Mouse (Mus musculus) kidney, postnatal 36 days (tissue): ENCODE measurements around the gene Chrm2.

ENCODE experiments used
- DNase-seq, 2 experiments: peaks; one replicate each; pipeline ENCODE4 v3.0.0; 2021 to 2022; ENCODE audit warnings: mixed read lengths in 2 of 2

Chrm2 gene

GRCm38 (mm10) chr6:36517242-36517641 lies 129.4 kb downstream of the Chrm2 start:
- DNase-seq, result no peak

GRCm38 (mm10) chr6:36523599-36523998 lies 135.7 kb downstream of the Chrm2 start:
- DNase-seq, result no peak

GRCm38 (mm10) chr6:36528509-36528908 lies 140.6 kb downstream of the Chrm2 start:
- peak in 1 of 2 experiments; percentile 1 for DNase-seq

GRCm38 (mm10) chr6:36541247-36541646 lies 153.4 kb downstream of the Chrm2 start:
- DNase-seq, result no peak

- DNase-seq, result no peak
Observed at GRCm38 (mm10) chr6:36566886-36567285, 179.0 kb downstream of the Chrm2 start.
